Mouse (Mus musculus): ENCODE data around the gene Cyct.

DNA sequence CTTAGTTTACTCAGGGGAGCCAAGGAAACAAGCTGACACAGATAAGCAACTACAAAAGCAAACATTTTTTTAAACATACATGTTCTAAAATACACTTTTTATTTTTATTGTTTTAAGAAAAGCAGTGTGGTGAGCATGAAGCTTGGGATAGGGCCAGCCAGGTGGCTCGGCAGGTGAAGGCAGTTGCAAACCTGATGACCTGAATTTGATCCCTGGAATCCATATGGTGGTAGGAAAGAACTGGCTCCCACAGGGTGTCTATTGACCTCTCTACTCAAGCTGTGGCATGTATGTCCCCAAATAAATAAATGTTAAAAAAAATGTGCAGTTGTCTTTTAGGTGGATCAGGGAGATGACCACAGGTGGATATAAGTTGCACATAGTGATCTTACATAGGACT lies 49.3 kb upstream of the Cyct start:
- no peak for TF ChIP-seq POLR2A (IDR thresholded peaks at IDR 0.05; ENCODE audit: control insufficient read depth, extremely low read depth, insufficient read depth, low read length, poor library complexity)
- TF ChIP-seq CTCF (IDR thresholded peaks at IDR 0.05; ENCODE audit: borderline replicate concordance, control insufficient read depth, extremely low read depth, insufficient read depth, low read length, poor library complexity): no peak

All from thymus, adult 2 months (tissue).